Mouse (Mus musculus) forebrain, embryonic 12.5 days (tissue): ENCODE measurements around the gene Gapvd1. TPM values are rescaled to one million over a fixed set of nuclear protein-coding genes. Genes with fewer than 3 reads are reported as not detected.
"Not testable (repeated sequence)": the region's sequence is repeated elsewhere in the genome, so short reads cannot be mapped to it uniquely, and the experiment has no call there.

Source experiments
- ATAC-seq: fragments of 200-750 bp; cut with Nextera tagmentation; 2 replicates; pipeline ENCODE4 v1.8.0; 2017; ENCODE audit warnings: moderate TSS enrichment; ENCODE audit not compliant: low FRiP score
- H3K27ac ChIP-seq: fragments of 300-500 bp; sonication (generic); 2 replicates; pipeline ENCODE4 v1.5.1; 2016; ENCODE audit warnings: mild to moderate bottlenecking
- H3K27me3 ChIP-seq: fragments of 300-500 bp; sonication (generic); 2 replicates; pipeline ENCODE4 v1.6.1; 2016; ENCODE audit warnings: mild to moderate bottlenecking
- H3K36me3 ChIP-seq: fragments of 300-500 bp; sonication (generic); replicated peaks from 2 replicates; pipeline ENCODE4 v1.6.1; 2016; ENCODE audit warnings: mild to moderate bottlenecking
- H3K4me1 ChIP-seq: fragments of 300-500 bp; sonication (generic); 2 replicates; pipeline ENCODE4 v1.6.1; 2016
- H3K4me2 ChIP-seq: fragments of 300-500 bp; sonication (generic); 2 replicates; pipeline ENCODE4 v1.6.1; 2016; ENCODE audit warnings: mild to moderate bottlenecking, moderate library complexity
- H3K4me3 ChIP-seq: fragments of 300-500 bp; sonication (generic); replicated peaks from 2 replicates; pipeline ENCODE4 v1.5.1; 2016; ENCODE audit warnings: mild to moderate bottlenecking
- H3K9ac ChIP-seq: fragments of 300-500 bp; sonication (generic); 2 replicates; pipeline ENCODE4 v1.6.1; 2016; ENCODE audit warnings: mild to moderate bottlenecking
- H3K9me3 ChIP-seq: fragments of 300-500 bp; sonication (generic); 2 replicates; pipeline ENCODE4 v1.6.1; 2016
- WGBS: fragments of 180-500 bp; shearing (Covaris S2); methylation state at CpG from one replicate; pipeline ENCODE4 v1.1.7; 2016; 5-methylcytosine and 5-hydroxymethylcytosine counted together
- polyA plus RNA-seq: library from polyadenylated mRNA; unstranded; fragments of >200 nt; fragmentation: Nextera tagmentation; extraction: Ambion mirVana; gene quantifications from 2 replicates; pipeline ENCODE4 v1.2.1, GENCODE M21; 2016

Gene Gapvd1
- polyA plus RNA-seq, 1 experiment from 2014 or later = 123 TPM

- Histone ChIP-seq H3K36me3 (no peaks in the 10 kb centered on the region), H3K27ac (no peak overlapping the region), H3K27me3 (no peaks in the 10 kb centered on the region), H3K9me3 (no peaks in the 10 kb centered on the region), H3K9ac (no peak overlapping the region), H3K4me1 (no peaks in the 10 kb centered on the region), H3K4me3 (no peak overlapping the region), H3K4me2 (no peak overlapping the region)
- ATAC-seq = no peak
- 62% methylated on average over 2 of the region's 2 CpGs for WGBS
These were observed 7.8 kb upstream of the Gapvd1 start for GRCm38 (mm10) chr2:34762872-34763271.

- no peak for ATAC-seq
- no peak overlapping the region for H3K9ac ChIP-seq
- no peaks in the 10 kb centered on the region for H3K9me3 ChIP-seq
- no peak overlapping the region for H3K4me2 ChIP-seq
- H3K27ac ChIP-seq = no peak overlapping the region
- H3K27me3 ChIP-seq = no peaks in the 10 kb centered on the region
- H3K4me1 ChIP-seq = no peaks in the 10 kb centered on the region
- WGBS = 89% methylated on average over 2 of the region's 2 CpGs
- no peaks in the 10 kb centered on the region for H3K36me3 ChIP-seq
- H3K4me3 ChIP-seq = no peak overlapping the region
These were observed 7.1 kb upstream of the Gapvd1 start for GRCm38 (mm10) chr2:34762174-34762573.

- not testable (repeated sequence) for H3K36me3 ChIP-seq, ATAC-seq, H3K27me3 ChIP-seq
These were observed 6.2 kb upstream of the Gapvd1 start for GRCm38 (mm10) chr2:34761272-34761671.

GRCm38 (mm10) chr2:34757341-34757740 is 2.3 kb upstream of the Gapvd1 start:
- Histone ChIP-seq H3K9ac (no peak overlapping the region), H3K4me1 (peaks cover 14% of the 10 kb centered on the region), H3K4me2 (no peak overlapping the region), H3K27me3 (no peaks in the 10 kb centered on the region), H3K9me3 (no peaks in the 10 kb centered on the region), H3K36me3 (no peaks in the 10 kb centered on the region), H3K27ac (no peak overlapping the region), H3K4me3 (no peak overlapping the region)
- 68% methylated on average over 1 of the region's 1 CpGs for WGBS
- no peak for ATAC-seq

More at GRCm38 (mm10) chr2:34761272-34761671, 6.2 kb upstream of the Gapvd1 start:
- not testable (repeated sequence) for H3K9ac ChIP-seq, H3K4me2 ChIP-seq, H3K9me3 ChIP-seq, H3K27ac ChIP-seq, H3K4me1 ChIP-seq, H3K4me3 ChIP-seq
- 91% methylated on average over 5 of the region's 5 CpGs for WGBS

GRCm38 (mm10) chr2:34753811-34754550 is 1.1 kb downstream of the Gapvd1 start:
- peak overlapping the region; percentile 85 for H3K4me3 ChIP-seq
- H3K27ac ChIP-seq = peak overlapping the region; percentile 95
- peak; percentile 95 for ATAC-seq
- H3K4me1 ChIP-seq = peaks cover 25% of the 10 kb centered on the region
- no peaks in the 10 kb centered on the region for H3K9me3 ChIP-seq
- H3K9ac ChIP-seq = peak overlapping the region; percentile 96
- under 1% methylated on average over 90 of the region's 106 CpGs for WGBS
- no peaks in the 10 kb centered on the region for H3K27me3 ChIP-seq
- no peaks in the 10 kb centered on the region for H3K36me3 ChIP-seq
- H3K4me2 ChIP-seq = peak overlapping the region; percentile 66

GRCm38 (mm10) chr2:34750245-34750644 is 4.8 kb downstream of the Gapvd1 start:
- no peak for ATAC-seq
- Histone ChIP-seq H3K27ac (no peak overlapping the region), H3K4me1 (peaks cover 23% of the 10 kb centered on the region), H3K36me3 (no peaks in the 10 kb centered on the region), H3K9me3 (no peaks in the 10 kb centered on the region), H3K27me3 (no peaks in the 10 kb centered on the region), H3K9ac (no peak overlapping the region), H3K4me3 (no peak overlapping the region), H3K4me2 (no peak overlapping the region)
- 81% methylated on average over 2 of the region's 2 CpGs for WGBS

- no peak overlapping the region for H3K9ac ChIP-seq
- H3K27me3 ChIP-seq = no peaks in the 10 kb centered on the region
- H3K27ac ChIP-seq = no peak overlapping the region
- no peaks in the 10 kb centered on the region for H3K9me3 ChIP-seq
- H3K36me3 ChIP-seq = no peaks in the 10 kb centered on the region; the same call in 1 of the 2 replicates
- H3K4me3 ChIP-seq = no peak overlapping the region
- H3K4me2 ChIP-seq = no peak overlapping the region
- no peak for ATAC-seq
- peaks cover 18% of the 10 kb centered on the region for H3K4me1 ChIP-seq
- 98% methylated on average over 4 of the region's 4 CpGs for WGBS
These were observed 6.6 kb downstream of the Gapvd1 start for GRCm38 (mm10) chr2:34748479-34748878.

GRCm38 (mm10) chr2:34745673-34746072 is 9.4 kb downstream of the Gapvd1 start:
- no peak for ATAC-seq
- Histone ChIP-seq H3K4me3 (no peak overlapping the region), H3K27ac (no peak overlapping the region), H3K27me3 (no peaks in the 10 kb centered on the region), H3K9me3 (no peaks in the 10 kb centered on the region), H3K36me3 (peaks cover 5% of the 10 kb centered on the region; the same call in 1 of the 2 replicates), H3K4me1 (no peaks in the 10 kb centered on the region), H3K9ac (no peak overlapping the region), H3K4me2 (no peak overlapping the region)
- 93% methylated on average over 2 of the region's 2 CpGs for WGBS

GRCm38 (mm10) chr2:34744476-34744875 is 10.6 kb downstream of the Gapvd1 start:
- H3K9ac ChIP-seq = no peak overlapping the region
- 97% methylated on average over 8 of the region's 8 CpGs for WGBS

GRCm38 (mm10) chr2:34742675-34743074 is 12.4 kb downstream of the Gapvd1 start:
- Histone ChIP-seq H3K36me3 (peaks cover 5% of the 10 kb centered on the region), H3K4me2 (no peak overlapping the region), H3K9ac (no peak overlapping the region), H3K27me3 (no peaks in the 10 kb centered on the region), H3K4me1 (no peaks in the 10 kb centered on the region), H3K27ac (no peak overlapping the region), H3K9me3 (no peaks in the 10 kb centered on the region), H3K4me3 (no peak overlapping the region)
- ATAC-seq = no peak
- 97% methylated on average over 8 of the region's 8 CpGs for WGBS

More at GRCm38 (mm10) chr2:34744476-34744875, 10.6 kb downstream of the Gapvd1 start:
- Histone ChIP-seq H3K4me3 (no peak overlapping the region), H3K36me3 (peaks cover 5% of the 10 kb centered on the region; the same call in 1 of the 2 replicates), H3K4me1 (no peaks in the 10 kb centered on the region), H3K27ac (no peak overlapping the region), H3K9me3 (no peaks in the 10 kb centered on the region), H3K27me3 (no peaks in the 10 kb centered on the region), H3K4me2 (no peak overlapping the region)
- ATAC-seq = no peak

- Histone ChIP-seq H3K4me1 (no peaks in the 10 kb centered on the region), H3K9me3 (no peaks in the 10 kb centered on the region), H3K27ac (no peak overlapping the region), H3K4me3 (no peak overlapping the region), H3K4me2 (no peak overlapping the region), H3K27me3 (no peaks in the 10 kb centered on the region), H3K36me3 (peaks cover 5% of the 10 kb centered on the region), H3K9ac (no peak overlapping the region)
- no peak for ATAC-seq
- 93% methylated on average over 12 of the region's 12 CpGs for WGBS
These were observed 13.5 kb downstream of the Gapvd1 start for GRCm38 (mm10) chr2:34741390-34742159.

- no peaks in the 10 kb centered on the region for H3K27me3 ChIP-seq
- peaks cover 5% of the 10 kb centered on the region for H3K36me3 ChIP-seq
- no peak overlapping the region for H3K9ac ChIP-seq
- H3K27ac ChIP-seq = no peak overlapping the region
- ATAC-seq = no peak
- no peaks in the 10 kb centered on the region for H3K9me3 ChIP-seq
- no peaks in the 10 kb centered on the region for H3K4me1 ChIP-seq
- no peak overlapping the region for H3K4me2 ChIP-seq
- 82% methylated on average over 1 of the region's 1 CpGs for WGBS
- no peak overlapping the region for H3K4me3 ChIP-seq
These were observed 15.2 kb downstream of the Gapvd1 start for GRCm38 (mm10) chr2:34739684-34740391.
